In the genomic region with DNA sequence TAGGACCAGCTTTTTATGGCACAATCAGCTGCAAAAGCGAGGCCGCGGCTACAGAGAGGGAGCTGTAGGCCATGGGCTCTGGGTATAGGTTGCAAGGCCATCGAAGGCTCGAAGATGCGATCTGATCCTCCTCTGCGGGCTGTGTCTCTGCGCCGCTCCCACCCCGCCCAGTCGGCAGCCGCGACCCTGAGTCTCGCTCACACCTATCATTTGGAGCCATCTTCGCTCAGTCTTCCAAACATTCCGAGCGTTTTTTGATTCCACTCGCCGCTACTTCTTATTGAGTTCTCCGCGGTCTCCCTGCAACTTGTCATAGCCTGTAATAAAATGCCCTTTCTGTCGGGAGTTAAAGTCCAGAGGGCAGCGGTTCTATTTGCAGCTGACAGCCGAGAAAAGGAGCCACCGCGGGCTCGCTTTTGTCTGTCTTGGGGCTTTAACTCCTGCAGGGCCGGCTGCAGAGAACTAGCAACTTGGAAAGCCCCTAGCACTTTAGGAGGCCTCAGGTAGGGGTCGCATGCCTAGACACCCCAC, we compare ENCODE assay signal across 9 mouse cellular contexts.
DNase-seq lines count a peak whose midpoint lies in the region; ATAC-seq and TF ChIP-seq lines count a peak whose summit lies in the region.
"Had no signal": no experiment of that assay in that cellular context is flagged by ENCODE, and none has a peak within 500 bp of the region (broad histone marks: within the 10 kb centered on the region; RNA-seq: fewer than 3 reads in every experiment).

No protein-coding gene starts in this region.

- no peak overlapping the region for H3K27ac ChIP-seq in heart, embryonic 11.5 days (ENCODE audit: low read depth, low read length)
- no peak overlapping the region for H3K27ac ChIP-seq in embryonic facial prominence, embryonic 11.5 days (replicated peaks; ENCODE audit: low read depth, low read length)
- H3K27ac ChIP-seq in midbrain, embryonic 15.5 days, result no peak overlapping the region
- no peak overlapping the region for H3K27ac ChIP-seq in cerebellum, adult 2 months (ENCODE audit: insufficient read depth, low read length)

- intact Hi-C loops in heart, postnatal 25 days (cut with DNase I), result no loop called here

- peaks cover 69% of the 10 kb centered on the region for H3K27me3 ChIP-seq in heart, embryonic 11.5 days (ENCODE audit: control insufficient read depth, insufficient read depth, low read length)
- peaks cover 44% of the 10 kb centered on the region for H3K27me3 ChIP-seq in embryonic facial prominence, embryonic 11.5 days (ENCODE audit: control insufficient read depth, insufficient read depth, low read length)
- peaks cover 77% of the 10 kb centered on the region for H3K27me3 ChIP-seq in midbrain, embryonic 15.5 days (replicated peaks)
- peaks cover 2% of the 10 kb centered on the region; the same call in 1 of the 2 replicates for H3K27me3 ChIP-seq in cerebellum, adult 2 months (ENCODE audit: control insufficient read depth, insufficient read depth, low read length)
- H3K27me3 ChIP-seq: CH12.LX had no signal

- peaks cover 5% of the 10 kb centered on the region; the same call in 1 of the 2 replicates for H3K4me1 ChIP-seq in heart, embryonic 11.5 days (ENCODE audit: control insufficient read depth, insufficient read depth, low read length)
- no peaks in the 10 kb centered on the region; the same call in 1 of the 2 replicates for H3K4me1 ChIP-seq in embryonic facial prominence, embryonic 11.5 days (ENCODE audit: control insufficient read depth, insufficient read depth, low read length)
- peaks cover 6% of the 10 kb centered on the region for H3K4me1 ChIP-seq in midbrain, embryonic 15.5 days
- H3K4me1 ChIP-seq in cerebellum, adult 2 months (ENCODE audit: control insufficient read depth, insufficient read depth, low read length), result no peaks in the 10 kb centered on the region; the same call in 1 of the 2 replicates

- no peak for ATAC-seq in heart, embryonic 11.5 days (replicated peaks; ENCODE audit: insufficient number of reproducible peaks, low FRiP score, low TSS enrichment)
- ATAC-seq in embryonic facial prominence, embryonic 11.5 days (replicated peaks; ENCODE audit: insufficient number of reproducible peaks, low FRiP score, low TSS enrichment, low read depth), result no peak
- ATAC-seq in midbrain, embryonic 15.5 days (replicated peaks), result no peak

- under 1% methylated on average over 29 of the region's 29 CpGs for WGBS in heart, embryonic 11.5 days (ENCODE audit: insufficient replicate concordance)
- WGBS in embryonic facial prominence, embryonic 11.5 days, result under 1% methylated on average over 29 of the region's 29 CpGs
- WGBS in midbrain, embryonic 15.5 days, result under 1% methylated on average over 29 of the region's 29 CpGs
- WGBS in cerebellum, adult 2 months, result 2% methylated on average over 29 of the region's 29 CpGs

- peak overlapping the region; percentile 59 for H3K4me2 ChIP-seq in heart, embryonic 11.5 days
- peak overlapping the region; percentile 30 for H3K4me2 ChIP-seq in embryonic facial prominence, embryonic 11.5 days (ENCODE audit: low read depth, low read length)
- peak overlapping the region; percentile 41 for H3K4me2 ChIP-seq in midbrain, embryonic 15.5 days

- peak overlapping the region; percentile 38 for H3K4me3 ChIP-seq in heart, embryonic 11.5 days (ENCODE audit: low read depth, low read length)
- peak overlapping the region; percentile 23 for H3K4me3 ChIP-seq in embryonic facial prominence, embryonic 11.5 days (ENCODE audit: low read depth, low read length)
- H3K4me3 ChIP-seq in midbrain, embryonic 15.5 days, result peak overlapping the region; percentile 15
- H3K4me3 ChIP-seq in cerebellum, adult 2 months (replicated peaks; ENCODE audit: insufficient read depth, low read depth, low read length), result no peak overlapping the region

- H3K9me3 ChIP-seq in heart, embryonic 11.5 days (replicated peaks; ENCODE audit: control insufficient read depth, low read length), result no peaks in the 10 kb centered on the region; the same call in 1 of the 2 replicates
- no peaks in the 10 kb centered on the region for H3K9me3 ChIP-seq in embryonic facial prominence, embryonic 11.5 days (replicated peaks; ENCODE audit: control insufficient read depth, low read length)
- no peaks in the 10 kb centered on the region for H3K9me3 ChIP-seq in midbrain, embryonic 15.5 days

- no peak for DNase-seq in heart, postnatal 25 days (ENCODE audit: low spot score)
- peak; percentile 42 for DNase-seq in embryonic facial prominence, embryonic 11.5 days (ENCODE audit: low spot score)
- peak; percentile 35 to 40 for DNase-seq in kidney, adult 8-10 months
- DNase-seq in cerebellum, adult 9-10 months, result no peak
- DNase-seq in MN1 (ENCODE audit: low spot score), result no peak
- no peak for DNase-seq in cerebellum, adult 2 months

- TF ChIP-seq CTCF in cerebellum, adult 2 months (IDR thresholded peaks at IDR 0.05; ENCODE audit: borderline replicate concordance, insufficient read depth, low read depth, low read length), result no peak

- H3K9ac ChIP-seq in heart, embryonic 11.5 days (ENCODE audit: low read depth, low read length), result no peak overlapping the region
- no peak overlapping the region; the same call in 1 of the 2 replicates for H3K9ac ChIP-seq in embryonic facial prominence, embryonic 11.5 days (replicated peaks; ENCODE audit: low read length)
- no peak overlapping the region for H3K9ac ChIP-seq in midbrain, embryonic 15.5 days

- H3K36me3 ChIP-seq in heart, embryonic 11.5 days (ENCODE audit: control insufficient read depth, insufficient read depth, low read length), result no peaks in the 10 kb centered on the region
- no peaks in the 10 kb centered on the region for H3K36me3 ChIP-seq in embryonic facial prominence, embryonic 11.5 days (replicated peaks; ENCODE audit: control insufficient read depth, insufficient read depth, low read depth, low read length)
- no peaks in the 10 kb centered on the region for H3K36me3 ChIP-seq in midbrain, embryonic 15.5 days (replicated peaks)

- TF ChIP-seq POLR2A in cerebellum, adult 2 months (IDR thresholded peaks at IDR 0.05; ENCODE audit: borderline replicate concordance, insufficient read depth, low read length), result no peak

Comparison
In these comparisons a context has a peak if more than half of its experiments do, and no peak if none do; other contexts are left out.
1. DNase-seq: peak in embryonic facial prominence, embryonic 11.5 days (single experiment) and kidney, adult 8-10 months (2 of 2); none in heart, postnatal 25 days (single experiment), cerebellum, adult 9-10 months (single experiment), MN1 (single experiment) and cerebellum, adult 2 months (0 of 2).
2. Peak in every context shown above with its lines, with median percentiles within 50 percentile points of each other: H3K4me2 ChIP-seq.